Mouse (Mus musculus) cerebellum, postnatal 14 days (tissue): Measurements from ENCODE around the gene Eri3.
A peak's percentile ranks its signal among the peaks of the same experiment; 100 is the strongest.

ENCODE experiments used
- DNase-seq, 2 experiments: peaks; one replicate each; pipeline ENCODE4 v3.0.0; 2021; ENCODE audit warnings: mixed read lengths in 2 of 2

Gene Eri3

DNA sequence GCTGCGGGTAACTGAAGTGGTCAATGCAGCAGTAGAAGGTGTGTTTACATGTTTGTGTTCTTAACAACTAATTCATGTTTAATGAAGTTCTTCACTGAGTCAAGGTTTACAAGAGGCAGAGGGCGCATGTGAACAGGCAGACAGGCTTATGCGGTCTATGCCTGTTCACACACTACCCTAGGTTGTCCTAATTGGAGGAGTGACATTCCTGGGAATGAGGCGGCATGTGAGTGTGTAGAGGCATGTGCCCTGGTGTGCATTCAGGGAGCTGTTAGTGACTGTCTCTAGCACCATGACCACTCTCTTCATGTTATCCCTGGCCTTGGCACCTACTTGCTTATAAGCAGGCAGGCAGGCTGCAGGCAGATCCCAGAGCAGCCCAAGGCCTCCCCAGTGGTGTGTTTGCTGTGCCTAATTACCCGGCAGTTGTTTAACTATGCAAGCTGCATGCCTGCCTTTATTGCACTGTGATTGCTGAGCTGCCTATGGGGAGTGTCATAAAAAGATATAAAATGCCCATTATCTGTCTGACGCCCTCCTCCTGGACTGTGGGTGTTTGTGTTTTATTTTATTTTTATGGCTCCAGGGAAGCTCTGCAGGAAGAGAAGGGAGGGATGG lies 80.0 kb downstream of the Eri3 start:
- DNase-seq: no peak

DNA sequence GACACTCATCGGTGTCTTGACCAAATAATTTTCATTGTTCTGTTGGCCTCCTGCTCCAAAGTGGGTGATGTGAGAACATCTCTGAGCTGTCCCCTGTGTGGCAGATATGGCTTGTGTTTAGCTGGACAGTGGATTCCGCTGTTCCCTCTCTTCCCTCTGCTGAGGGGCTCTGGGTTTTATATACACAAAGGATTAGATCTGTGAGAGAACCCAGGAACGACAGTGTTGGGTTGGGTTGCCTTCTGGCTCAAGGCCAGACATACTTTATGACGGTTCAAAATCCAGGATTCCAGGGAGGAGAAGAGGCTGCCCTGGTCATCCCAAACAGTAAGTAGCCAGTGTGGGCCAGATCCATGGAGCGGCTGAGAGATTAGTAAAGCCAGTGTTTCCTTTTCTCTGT lies 83.4 kb downstream of the Eri3 start:
- no peak for DNase-seq

DNA sequence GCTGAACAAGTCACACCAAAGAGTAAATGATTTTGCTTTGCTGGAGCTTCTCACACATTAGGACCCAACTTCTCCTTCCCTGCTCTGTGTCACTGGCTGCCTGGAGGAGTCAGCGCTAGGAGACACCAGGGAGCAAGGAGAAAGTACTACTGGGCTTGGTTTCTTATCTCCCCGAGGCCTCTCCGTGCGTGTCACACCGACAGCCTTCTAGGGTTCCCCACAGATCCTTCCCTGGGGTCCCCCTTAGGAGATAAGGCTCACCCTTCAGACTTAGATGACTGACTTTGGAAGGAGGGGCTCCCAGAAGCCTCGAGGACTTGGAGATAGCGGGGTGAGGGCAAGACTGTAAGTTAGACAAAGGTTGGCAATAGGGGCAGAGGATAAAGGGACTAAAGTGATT lies 84.5 kb downstream of the Eri3 start:
- DNase-seq: no peak

DNA sequence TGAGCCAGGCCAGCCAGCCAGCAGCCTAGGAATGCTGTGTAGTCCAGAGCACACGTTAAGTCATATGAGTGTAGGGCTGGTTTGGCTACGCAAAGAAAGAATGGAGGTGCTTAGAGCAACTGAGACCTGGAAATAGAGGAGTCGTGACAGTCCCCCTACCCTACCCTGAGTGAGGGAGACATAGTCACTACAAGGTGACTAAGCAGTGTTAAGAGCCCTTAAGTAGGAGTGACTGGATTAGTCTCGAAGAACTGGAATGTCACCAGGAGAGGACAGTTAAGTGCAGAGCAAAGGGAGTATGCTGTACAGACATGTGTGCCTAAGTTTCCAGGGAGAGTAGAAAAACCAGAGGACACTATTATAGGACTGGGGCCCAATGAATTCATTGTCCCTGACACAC lies 86.0 kb downstream of the Eri3 start:
- DNase-seq: no peak

DNA sequence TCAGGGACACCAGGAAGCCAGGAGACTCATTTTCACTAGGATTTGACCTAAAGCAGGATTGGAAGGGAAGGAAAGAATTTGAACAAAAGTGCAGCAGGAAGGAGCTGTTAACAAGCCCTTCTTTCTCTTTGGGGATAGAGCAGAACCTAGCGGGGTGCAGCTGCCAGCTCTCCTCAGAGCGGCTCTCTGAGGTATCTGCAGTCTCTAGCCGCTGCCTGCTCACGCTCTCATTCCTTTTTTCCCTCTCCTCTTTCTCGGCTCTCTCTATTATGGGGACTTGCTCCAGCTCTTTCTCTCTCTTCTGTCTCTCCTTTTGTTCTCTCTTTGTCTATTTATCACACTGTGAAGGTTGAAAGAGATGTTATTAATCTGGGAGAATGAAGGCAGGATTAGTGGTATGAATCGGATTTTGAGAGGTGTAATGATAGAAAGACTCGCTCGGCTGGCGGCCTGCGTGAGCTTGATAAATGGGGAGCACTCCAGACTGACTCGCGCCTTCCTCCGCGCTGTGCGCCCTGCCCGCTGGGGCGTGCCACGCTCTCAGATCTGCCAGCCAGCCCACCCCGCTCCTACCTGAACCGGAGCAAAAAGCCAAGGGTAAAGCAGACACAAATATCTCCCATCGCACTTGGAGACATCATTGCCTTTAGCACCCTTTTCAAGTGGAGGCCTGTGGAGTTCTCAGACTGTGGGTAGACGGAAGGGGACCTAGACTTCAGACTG lies 86.9 kb downstream of the Eri3 start:
- DNase-seq: no peak

DNA sequence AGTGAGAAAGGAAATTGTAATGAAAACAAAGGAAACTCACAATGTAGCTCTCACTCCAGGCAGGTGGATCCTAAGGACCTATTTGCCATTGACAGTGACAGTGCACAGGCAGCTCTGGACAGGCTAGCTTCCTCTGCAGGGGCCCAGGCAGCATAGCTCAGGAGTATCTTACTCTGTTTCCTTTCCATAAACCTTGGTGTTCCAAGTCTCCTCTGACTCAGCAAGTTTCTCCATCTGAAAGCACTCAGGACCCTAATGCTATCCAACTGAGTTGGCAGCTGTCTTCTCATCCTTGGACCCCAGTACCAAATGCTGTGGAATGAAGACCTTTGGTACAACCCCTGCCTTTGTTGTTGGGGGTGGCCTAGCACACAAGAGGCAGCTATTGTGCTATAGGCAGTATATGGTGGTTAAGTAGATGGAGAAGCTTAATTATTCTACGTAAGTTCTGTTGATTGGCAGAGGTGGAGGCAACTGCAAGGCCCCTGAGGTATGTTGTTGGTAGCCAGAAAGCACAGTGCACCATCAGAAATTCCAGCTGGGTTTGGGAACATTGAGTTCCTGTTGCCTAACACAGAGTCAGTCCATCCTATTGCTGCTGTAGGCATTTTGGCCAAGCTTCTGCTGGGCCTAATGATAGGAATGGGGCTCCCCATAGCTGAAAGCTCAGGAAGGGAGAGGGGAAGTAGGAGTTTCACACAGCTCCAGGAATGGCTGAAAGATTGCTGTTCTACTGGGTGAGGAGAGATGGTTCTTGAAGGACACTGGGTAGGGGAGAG lies 90.9 kb downstream of the Eri3 start:
- no peak for DNase-seq

DNA sequence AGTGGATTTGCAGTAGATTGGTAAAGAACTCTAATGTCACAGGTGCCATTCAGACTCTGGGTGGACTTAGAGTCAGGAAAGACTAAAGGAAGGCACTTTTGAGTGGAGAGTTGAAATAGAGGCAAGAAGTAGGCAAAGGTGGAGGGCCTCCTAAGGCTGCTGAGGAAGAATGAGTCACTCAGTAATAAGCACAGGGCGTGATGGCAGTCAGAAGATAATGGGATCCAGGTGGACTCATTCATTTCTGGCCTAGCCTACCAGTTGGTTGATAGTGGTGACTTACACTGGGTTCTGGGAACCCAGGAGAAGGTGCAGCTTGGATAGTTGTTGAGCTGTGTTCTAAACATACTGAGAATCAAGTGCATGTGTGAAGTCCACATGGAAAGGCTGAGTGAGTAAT lies 91.6 kb downstream of the Eri3 start:
- no peak for DNase-seq

DNA sequence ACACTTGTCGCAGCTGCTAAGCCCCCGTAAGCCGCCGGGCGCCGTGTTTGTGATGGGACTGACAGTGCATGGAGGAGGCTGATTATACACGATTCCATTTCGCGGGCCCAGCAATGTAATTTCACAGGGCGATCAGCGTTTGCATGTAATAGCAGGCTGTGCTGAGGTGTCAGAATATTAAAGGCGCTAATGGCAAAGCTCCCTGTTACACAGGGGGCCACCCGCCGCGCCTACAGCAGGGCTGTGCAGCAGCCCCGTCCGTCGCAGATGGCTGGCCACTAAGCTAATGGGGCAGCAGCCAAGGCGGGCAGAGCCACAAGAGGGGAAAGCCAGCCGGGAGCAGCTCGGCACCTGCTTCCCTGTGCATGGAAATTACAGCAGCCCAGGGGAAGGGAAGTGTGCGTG lies 94.9 kb downstream of the Eri3 start:
- peak; percentile 87 to 88 for DNase-seq

DNA sequence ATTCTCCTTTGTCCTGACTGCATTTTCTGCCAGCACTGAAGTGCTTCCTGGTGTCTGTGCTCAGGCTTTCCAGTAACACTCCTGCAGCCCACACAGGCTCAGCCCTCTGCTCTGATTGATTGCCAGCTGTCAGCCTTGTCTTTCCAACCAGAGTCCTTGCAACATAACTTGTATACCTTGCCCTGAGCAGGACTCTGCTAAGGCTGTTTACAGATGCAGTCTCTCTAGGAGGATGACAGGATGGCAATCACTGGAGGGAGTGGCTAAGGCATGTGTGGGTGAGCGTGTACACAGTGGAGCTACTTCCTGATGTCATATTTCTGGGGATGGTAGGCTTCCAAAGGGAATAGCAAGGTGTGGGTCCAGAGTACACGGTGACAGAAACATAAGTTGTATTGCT lies 95.7 kb downstream of the Eri3 start:
- DNase-seq: peak in 1 of 2 experiments; percentile 42

DNA sequence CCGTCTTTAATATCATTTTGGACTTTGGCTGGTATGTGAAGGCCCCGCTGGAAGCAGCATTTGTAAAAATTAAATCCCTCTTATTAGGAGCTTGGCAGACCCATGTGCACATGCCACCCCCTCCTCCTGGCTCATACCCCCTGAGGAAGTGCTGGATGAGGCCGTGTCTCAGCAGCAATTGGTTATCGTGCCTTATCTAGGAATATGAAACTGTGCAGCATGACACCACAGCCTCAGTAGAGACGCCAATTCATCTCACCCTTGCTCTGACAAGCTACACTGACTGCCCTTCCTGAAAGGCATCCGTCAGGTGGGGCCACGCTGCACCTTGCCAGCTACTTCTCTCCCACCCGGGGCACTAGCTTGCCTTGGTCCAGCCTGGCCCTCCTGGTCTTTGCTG lies 96.3 kb downstream of the Eri3 start:
- peak; percentile 31 to 44 for DNase-seq

DNA sequence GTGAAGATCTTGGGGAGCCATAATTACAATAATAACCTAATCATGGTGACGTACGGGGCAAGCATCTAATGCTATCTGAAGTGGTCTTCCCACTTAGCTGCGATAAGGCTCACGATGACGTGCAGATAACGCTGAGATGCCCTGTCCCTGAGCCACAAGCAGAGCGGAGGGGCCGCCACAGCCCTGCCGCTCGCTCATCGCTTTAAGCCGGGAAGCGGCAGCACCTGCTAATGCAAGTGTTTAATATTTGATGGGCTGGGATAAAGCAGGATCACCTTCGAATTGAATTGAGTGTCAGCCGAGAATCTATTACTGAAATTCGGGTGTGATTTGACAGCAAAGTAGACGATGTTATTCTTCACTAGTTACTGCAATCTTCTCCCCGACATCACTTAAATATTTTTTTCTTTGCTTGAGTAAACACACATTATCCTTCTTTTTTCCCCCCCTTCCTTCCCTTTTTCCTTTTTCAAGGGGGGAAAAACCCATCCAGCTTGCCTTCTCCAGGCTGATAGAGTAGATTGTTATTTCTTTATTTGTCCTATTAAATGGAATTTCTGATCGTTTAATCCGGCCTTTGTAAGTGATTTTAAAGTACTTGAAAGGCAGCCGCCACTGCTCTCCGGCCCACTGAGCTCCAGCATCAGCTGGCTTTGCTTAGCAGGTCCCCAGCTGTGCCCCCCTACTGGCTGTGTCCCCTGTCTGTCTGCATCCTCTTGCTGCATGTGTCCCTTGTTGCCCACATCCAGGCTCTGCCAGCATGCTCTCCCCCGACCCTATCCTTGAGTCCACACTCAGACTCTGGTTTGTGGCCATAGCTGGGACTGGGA lies 97.0 kb downstream of the Eri3 start:
- peak in 1 of 2 experiments; percentile 41 for DNase-seq

DNA sequence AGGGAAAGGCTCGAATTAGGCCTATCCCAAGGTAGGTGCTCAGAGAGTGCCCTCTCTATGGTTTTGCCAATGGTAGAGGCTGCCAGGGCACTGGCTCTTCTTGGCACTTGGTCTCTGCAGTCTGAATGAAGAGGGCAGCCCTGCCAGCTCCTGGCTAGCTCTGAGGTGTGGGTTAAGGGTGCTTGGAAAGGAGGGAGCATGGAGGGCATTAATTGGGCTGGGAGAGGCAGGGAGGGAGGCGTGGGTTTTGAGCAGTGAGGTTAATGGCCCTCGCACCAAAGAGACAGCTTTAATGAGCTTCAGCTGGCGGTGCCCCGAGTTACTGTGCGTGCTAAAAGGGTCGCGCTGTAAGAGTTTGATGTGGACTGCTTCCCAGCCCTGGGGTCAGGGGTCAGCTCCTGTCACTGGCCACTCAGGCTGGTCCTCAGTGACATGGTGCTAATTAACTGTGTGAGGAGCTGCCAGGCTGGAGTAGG lies 101.5 kb downstream of the Eri3 start:
- DNase-seq: peak; percentile 49 to 60

DNA sequence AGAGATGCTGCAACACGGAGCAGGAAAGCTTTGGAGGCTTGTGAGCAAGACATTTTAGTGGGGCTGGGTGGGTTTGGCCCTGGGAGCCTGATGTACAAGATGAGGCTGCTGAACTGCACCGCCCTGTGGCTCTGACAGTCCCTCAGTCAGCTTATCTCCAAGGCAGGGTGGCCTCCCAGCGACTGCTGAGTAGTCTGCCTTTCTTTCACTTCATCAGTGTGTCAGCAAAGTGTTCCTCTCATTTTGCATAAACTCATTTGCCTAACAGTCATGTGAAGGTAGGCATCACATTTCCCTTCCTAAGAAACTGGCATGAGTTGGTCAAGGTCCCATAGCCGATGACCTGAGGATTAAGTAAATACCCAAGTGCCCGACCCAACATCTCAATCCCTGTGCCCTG lies 102.6 kb downstream of the Eri3 start:
- DNase-seq: no peak

DNA sequence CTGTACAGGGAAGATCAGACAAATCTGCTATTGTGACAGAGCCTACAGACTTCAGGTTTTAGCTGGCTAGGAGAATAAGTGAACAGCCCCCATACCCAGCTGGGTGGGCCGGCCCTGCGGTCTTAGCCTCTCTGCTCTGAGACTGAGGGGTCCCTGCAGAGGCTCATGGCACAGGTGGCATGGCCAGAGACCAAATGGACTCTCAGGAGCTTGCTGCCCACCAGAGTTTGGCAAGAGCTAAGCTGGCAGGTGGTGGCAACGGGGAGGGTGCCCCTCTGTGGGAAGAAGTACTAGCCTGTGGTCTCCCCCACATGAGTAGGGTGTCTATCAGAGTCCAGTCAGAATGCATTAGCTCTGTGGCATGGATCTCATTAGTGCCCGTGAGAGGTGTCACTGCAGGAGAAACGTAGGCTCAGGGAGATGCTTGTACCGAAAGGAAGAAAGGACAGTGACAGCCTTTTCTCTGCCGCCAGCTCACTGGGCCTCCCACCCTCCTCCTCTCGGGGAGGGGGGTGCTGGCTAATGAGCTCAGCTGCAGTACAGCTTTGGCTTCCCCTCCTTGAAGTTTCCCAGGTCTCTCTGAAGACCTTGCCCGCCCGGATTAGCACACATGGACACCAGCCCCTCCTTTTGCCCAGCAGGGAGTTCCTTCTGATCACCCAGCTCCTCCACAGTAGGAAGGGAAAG lies 104.0 kb downstream of the Eri3 start:
- DNase-seq: peak; percentile 41 to 49

DNA sequence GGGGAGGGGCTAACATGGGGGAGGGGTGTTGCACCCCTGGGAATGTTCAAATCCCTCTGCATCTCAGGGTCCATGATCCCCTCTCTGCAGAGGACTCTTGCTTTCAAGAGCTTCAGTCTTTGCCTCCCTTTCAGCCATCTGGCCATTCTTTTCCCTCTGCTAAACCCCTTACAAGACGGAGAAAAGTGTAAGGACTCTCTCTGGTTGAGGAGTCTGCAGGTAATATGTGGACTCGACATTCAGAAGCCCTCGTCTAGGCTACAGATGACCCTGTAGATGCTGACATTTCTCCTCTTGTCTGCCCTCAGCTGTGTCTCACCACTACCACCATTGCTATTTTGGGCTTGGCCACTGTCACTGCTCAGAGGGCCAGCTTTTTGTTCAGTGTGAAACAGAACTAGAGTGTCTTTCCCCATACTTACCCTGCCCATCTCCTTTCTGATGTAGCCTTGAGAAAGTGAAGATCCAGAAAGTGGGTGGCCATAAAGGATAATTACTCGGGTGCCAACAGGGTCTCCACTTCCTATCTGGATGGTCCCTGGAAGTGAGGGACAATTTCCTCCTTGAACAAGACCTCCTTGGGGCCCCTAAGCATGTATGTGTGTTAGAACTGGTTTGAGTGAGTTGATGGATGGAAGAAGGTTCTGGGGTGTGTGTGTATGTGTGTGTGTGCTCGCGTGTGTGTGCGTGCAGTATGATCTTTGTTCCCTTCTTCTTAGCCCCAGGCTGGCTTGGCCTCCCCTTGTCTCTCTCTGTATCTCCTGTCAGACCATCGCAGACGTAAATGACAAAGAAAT lies 104.7 kb downstream of the Eri3 start:
- DNase-seq: peak in 1 of 2 experiments; percentile 33

DNA sequence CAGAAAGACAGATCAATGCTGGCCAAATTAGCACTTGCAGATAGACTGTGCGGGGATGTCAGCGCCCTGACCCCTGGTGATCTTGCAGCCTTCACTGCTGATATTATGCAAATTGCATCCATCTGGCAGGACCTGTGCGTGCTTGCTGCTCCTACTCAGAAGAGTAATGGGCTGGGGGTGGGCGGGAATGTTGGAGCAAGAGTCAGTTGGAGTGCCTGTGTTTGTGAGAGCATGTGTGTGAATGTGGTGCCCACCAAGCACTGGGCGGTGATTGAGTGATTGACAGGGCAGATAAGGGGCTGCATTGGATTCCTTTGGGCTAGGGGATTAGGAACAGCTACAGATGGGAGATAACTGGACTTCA lies 105.3 kb downstream of the Eri3 start:
- no peak for DNase-seq

DNA sequence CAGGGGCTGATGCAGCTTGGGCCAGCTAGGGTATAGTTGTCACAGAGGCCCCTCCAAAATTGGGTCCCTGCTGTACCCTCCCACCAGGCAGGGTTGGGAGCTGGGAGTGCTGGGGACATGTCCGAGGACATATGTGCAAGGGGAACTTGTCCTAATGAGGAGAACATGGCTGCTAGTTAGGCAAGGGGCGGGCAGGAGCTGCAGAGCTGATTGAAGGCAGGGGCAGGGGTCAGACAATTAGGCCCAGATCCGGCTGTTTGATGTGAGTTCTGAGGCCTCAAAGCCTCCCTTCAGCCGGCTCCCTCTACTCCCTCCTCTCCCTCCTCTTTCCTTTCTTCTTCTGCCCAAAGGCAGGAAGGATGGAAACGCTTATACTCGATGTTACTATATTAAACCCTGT lies 106.8 kb downstream of the Eri3 start:
- no peak for DNase-seq

DNA sequence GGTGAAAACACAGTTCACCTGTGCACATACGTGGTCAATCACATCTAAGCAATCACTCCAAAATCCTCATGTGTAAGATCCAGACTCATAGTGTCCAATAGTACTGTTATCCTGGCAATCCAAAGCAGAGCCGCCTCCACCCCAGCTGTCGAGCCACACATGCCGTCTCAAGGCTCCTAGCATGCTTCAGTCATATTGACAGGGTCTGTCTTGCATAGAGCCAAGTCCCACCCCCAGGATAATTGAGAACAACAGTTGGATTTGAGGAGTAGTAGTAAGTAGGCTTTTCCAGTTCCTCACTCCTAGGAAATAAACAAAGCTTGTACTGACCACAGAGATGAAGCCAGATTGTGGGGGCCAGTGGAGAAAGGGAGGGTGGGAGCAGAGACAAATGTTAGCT lies 107.5 kb downstream of the Eri3 start:
- DNase-seq: no peak

DNA sequence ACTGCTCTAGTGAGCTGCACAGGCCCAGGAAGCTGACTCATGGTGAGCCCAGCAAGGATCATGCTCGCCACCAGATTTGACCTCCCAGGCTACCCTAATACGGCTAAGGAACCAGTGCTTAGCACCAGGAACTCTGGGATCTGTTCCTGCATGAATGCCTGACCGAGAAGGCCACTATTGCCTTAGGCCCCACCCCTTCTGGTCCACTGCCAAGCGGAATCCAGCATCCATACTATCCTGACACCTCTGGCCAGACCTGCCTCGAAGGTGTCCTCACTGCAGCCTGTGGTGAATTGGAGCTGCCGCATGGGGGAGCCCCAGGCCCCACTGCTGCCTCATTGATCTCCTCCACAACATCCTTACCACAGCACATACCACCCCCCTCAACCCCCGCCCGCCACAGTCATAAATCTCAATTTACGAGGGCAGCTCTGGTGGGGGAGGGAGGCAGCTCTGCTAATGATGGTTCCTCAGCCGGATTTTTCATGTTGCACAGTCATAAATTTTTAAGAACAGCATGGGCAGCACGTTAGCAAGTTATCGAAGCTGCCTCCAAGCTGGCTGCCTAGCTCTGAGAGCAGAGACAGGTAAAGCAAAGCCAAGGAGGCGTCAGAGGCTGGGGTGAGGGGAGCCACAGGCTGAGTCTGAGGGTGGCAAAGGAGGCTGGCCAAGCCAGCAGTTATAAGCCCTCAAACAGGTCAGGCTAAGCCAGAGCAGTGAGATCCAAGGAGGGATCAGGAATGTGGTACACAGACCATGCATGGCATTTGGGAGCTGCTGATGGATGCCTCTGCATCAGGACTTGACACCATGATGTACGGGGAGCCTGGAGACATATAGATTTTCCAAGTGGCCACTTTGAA lies 108.6 kb downstream of the Eri3 start:
- DNase-seq: peak in 1 of 2 experiments; percentile 56

DNA sequence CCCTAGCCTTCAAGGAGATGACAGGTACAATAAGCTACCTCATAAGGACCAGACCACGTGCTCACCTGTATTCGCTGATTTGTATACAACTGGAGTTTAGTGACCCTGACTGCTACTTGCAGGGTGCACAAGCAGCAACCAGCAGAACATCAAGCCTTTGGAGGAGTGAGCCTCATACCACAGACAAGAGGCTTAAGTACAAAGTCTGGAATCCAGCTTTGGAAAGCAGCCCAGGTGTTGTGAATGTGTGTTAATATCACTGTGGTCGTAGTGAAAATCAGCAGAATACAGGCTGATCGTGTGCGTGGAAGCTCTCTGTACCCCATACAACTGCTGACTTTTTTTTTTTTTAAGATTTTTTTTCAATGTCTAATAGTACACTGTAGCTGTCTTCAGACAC lies 109.8 kb downstream of the Eri3 start:
- no peak for DNase-seq
